Mouse (Mus musculus) heart, postnatal 0 days (tissue): Measurements from ENCODE around the gene Gm48552.

Experiments
- CTCF ChIP-seq: IDR thresholded peaks from 2 replicates; pipeline ENCODE4 v1.5.1; 2016; ENCODE audit warnings: antibody characterized with exemption, control low read depth, low read depth
- EP300 ChIP-seq: IDR thresholded peaks from 2 replicates; pipeline ENCODE4 v1.6.1; 2016; ENCODE audit warnings: antibody characterized with exemption, low read depth

- TF ChIP-seq CTCF (no peak), EP300 (no peak)
Measured at GRCm38 (mm10) chr10:81432169-81432867, 43.5 kb downstream of the Gm48552 start.
